Mouse (Mus musculus): Measurements from ENCODE around the gene Svopl. TPM values are rescaled to one million over a fixed set of nuclear protein-coding genes. Genes with fewer than 3 reads are reported as not detected.

Svopl gene
- total and polyA plus RNA-seq, 2 experiments from 2014 or later, result 0.51 to 0.99 TPM

GRCm38 (mm10) chr6:38048003-38048402 is 1.2 kb upstream of the Svopl start:
- ATAC-seq (ENCODE audit: low FRiP score) (no peak), DNase-seq (ENCODE audit: low spot score) (no peak)
- H3K9ac ChIP-seq (replicated peaks; ENCODE audit: low read length, poor library complexity, severe bottlenecking), result no peak overlapping the region
- TF ChIP-seq CTCF (IDR thresholded peaks at IDR 0.05), result no peak
- H3K27ac ChIP-seq (ENCODE audit: low read depth, low read length), result no peak overlapping the region
- no peaks in the 10 kb centered on the region for H3K9me3 ChIP-seq (ENCODE audit: low read length)
- H3K27me3 ChIP-seq (ENCODE audit: insufficient read depth, low read length), result no peaks in the 10 kb centered on the region
- 74% methylated on average over 4 of the region's 4 CpGs for WGBS
- no peak overlapping the region for H3K4me2 ChIP-seq (ENCODE audit: low read depth, low read length, poor library complexity, severe bottlenecking)
- H3K36me3 ChIP-seq (ENCODE audit: insufficient read depth, low read length), result no peaks in the 10 kb centered on the region
- H3K4me3 ChIP-seq (ENCODE audit: low read depth, low read length), result no peak overlapping the region
- H3K4me1 ChIP-seq (ENCODE audit: insufficient read depth, low read length), result no peaks in the 10 kb centered on the region

DNA sequence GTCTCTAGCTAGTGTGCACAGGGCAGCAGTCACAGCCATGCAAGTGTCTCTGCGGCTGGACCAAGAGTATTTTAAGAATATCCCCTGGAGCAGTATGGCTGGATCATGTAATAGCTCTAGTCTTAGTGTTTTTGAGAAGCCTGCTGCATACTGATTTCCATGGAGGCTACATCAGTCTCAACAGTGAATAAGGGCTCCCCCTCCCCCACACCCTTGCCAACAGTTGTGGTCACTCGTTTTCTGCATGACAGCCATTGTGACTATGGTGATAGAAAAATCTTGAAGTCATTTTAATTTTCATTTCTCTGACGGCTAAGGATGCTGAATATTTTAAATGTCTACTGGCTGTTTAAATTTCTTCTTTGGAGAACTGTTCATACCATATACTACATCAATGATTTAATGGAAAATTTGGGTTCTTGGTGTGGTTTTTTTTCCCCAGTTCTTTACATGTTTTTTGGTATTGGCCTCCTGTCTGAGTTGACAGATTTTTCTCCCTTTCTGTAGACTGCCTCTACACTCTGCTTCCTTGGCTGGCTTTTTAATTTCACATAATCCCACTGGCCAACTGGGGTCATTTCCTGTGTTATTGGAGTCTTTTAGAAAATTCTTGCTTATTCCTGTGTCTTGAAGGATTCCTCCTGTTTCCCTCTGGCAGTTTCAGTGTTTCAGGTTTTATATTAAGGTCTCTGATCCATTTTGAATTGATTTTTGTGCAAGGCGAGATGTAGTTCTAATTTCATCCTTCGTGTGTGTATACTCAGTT is 13.8 kb downstream of the Svopl start:
- Histone ChIP-seq H3K9ac (replicated peaks; ENCODE audit: low read length, poor library complexity, severe bottlenecking) (no peak overlapping the region), H3K4me3 (ENCODE audit: low read depth, low read length) (no peak overlapping the region), H3K27ac (ENCODE audit: low read depth, low read length) (no peak overlapping the region), H3K4me2 (ENCODE audit: low read depth, low read length, poor library complexity, severe bottlenecking) (no peak overlapping the region), H3K36me3 (ENCODE audit: insufficient read depth, low read length) (no peaks in the 10 kb centered on the region), H3K4me1 (ENCODE audit: insufficient read depth, low read length) (no peaks in the 10 kb centered on the region), H3K9me3 (ENCODE audit: low read length) (no peaks in the 10 kb centered on the region), H3K27me3 (ENCODE audit: insufficient read depth, low read length) (no peaks in the 10 kb centered on the region)
- no peak for DNase-seq (ENCODE audit: low spot score)
- no peak for TF ChIP-seq CTCF (IDR thresholded peaks at IDR 0.05)
- WGBS, result 61% methylated on average over 5 of the region's 5 CpGs
- no peak for ATAC-seq (ENCODE audit: low FRiP score)

DNA sequence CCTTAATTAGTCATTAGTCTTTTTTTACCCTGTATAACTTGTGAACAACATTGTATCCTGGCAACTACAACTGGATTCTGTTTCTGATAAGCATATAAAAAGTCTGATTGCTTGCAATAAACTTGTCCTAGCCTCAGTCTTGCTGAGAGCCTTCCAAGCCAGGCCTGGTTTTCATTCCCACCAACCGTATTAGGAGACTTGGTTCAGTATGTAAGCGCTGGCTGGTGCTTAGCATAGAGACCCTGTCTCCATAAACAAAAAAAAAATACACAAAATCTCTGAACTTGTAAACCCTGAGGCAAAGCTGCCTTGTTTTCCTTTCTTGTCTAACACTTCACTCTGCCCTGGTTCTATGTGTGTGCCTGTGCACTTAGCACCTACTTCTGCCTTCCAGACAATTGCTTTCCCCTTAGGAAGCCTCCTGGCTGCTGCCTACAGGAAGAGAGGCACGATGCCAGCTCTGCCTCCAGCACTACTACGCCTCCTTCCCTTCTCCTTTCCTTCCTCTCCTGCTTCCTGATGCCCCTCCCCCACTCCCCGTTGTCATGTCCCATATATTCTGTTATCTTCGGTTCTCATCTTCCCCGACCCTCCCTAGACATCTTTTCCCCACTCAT is 14.8 kb downstream of the Svopl start:
- H3K9ac ChIP-seq (replicated peaks; ENCODE audit: low read length, poor library complexity, severe bottlenecking), result no peak overlapping the region
- no peak for DNase-seq (ENCODE audit: low spot score)
- 66% methylated on average over 7 of the region's 7 CpGs for WGBS
- no peaks in the 10 kb centered on the region for H3K27me3 ChIP-seq (ENCODE audit: insufficient read depth, low read length)
- no peak overlapping the region for H3K4me2 ChIP-seq (ENCODE audit: low read depth, low read length, poor library complexity, severe bottlenecking)
- no peak for ATAC-seq (ENCODE audit: low FRiP score)
- no peak overlapping the region for H3K4me3 ChIP-seq (ENCODE audit: low read depth, low read length)
- TF ChIP-seq CTCF (IDR thresholded peaks at IDR 0.05), result no peak
- H3K27ac ChIP-seq (ENCODE audit: low read depth, low read length), result no peak overlapping the region
- H3K36me3 ChIP-seq (ENCODE audit: insufficient read depth, low read length), result no peaks in the 10 kb centered on the region
- H3K9me3 ChIP-seq (ENCODE audit: low read length), result no peaks in the 10 kb centered on the region
- H3K4me1 ChIP-seq (ENCODE audit: insufficient read depth, low read length), result no peaks in the 10 kb centered on the region

- no peak overlapping the region for H3K9ac ChIP-seq (replicated peaks; ENCODE audit: low read length, poor library complexity, severe bottlenecking)
- H3K4me3 ChIP-seq (ENCODE audit: low read depth, low read length), result no peak overlapping the region
- no peak overlapping the region for H3K4me2 ChIP-seq (ENCODE audit: low read depth, low read length, poor library complexity, severe bottlenecking)
- no peak for TF ChIP-seq CTCF (IDR thresholded peaks at IDR 0.05)
- no peaks in the 10 kb centered on the region for H3K4me1 ChIP-seq (ENCODE audit: insufficient read depth, low read length)
- no peak overlapping the region for H3K27ac ChIP-seq (ENCODE audit: low read depth, low read length)
- no peak for ATAC-seq (ENCODE audit: low FRiP score)
- WGBS, result 60% methylated on average over 2 of the region's 2 CpGs
- H3K36me3 ChIP-seq (ENCODE audit: insufficient read depth, low read length), result no peaks in the 10 kb centered on the region
- H3K9me3 ChIP-seq (ENCODE audit: low read length), result no peaks in the 10 kb centered on the region
- DNase-seq (ENCODE audit: low spot score), result no peak
- no peaks in the 10 kb centered on the region for H3K27me3 ChIP-seq (ENCODE audit: insufficient read depth, low read length)
Measured at GRCm38 (mm10) chr6:38028205-38028604, 18.6 kb downstream of the Svopl start.

DNA sequence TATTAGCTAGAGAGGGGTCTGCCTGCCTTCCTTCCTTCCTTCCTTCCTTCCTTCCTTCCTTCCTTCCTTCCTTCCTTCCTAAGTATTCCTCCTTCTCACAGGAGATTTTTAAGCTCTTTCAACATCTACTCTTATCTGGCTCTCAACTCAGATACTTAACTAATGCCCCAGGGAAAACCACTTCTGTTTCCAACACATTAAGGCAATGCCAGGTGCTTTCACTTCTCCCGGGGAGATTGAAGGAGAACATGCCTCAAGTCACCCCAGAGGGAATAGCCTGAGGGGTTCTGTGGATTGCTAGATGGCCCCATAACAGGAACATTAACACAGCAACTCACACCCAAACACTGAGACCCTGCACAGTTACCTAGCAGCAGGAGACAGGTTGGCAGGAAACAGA is 19.0 kb downstream of the Svopl start:
- DNase-seq (ENCODE audit: low spot score), result no peak
- Histone ChIP-seq H3K4me1 (ENCODE audit: insufficient read depth, low read length) (no peaks in the 10 kb centered on the region), H3K27ac (ENCODE audit: low read depth, low read length) (no peak overlapping the region), H3K27me3 (ENCODE audit: insufficient read depth, low read length) (no peaks in the 10 kb centered on the region), H3K9ac (replicated peaks; ENCODE audit: low read length, poor library complexity, severe bottlenecking) (no peak overlapping the region), H3K4me2 (ENCODE audit: low read depth, low read length, poor library complexity, severe bottlenecking) (no peak overlapping the region), H3K36me3 (ENCODE audit: insufficient read depth, low read length) (no peaks in the 10 kb centered on the region), H3K9me3 (ENCODE audit: low read length) (no peaks in the 10 kb centered on the region), H3K4me3 (ENCODE audit: low read depth, low read length) (no peak overlapping the region)
- ATAC-seq (ENCODE audit: low FRiP score), result no peak
- TF ChIP-seq CTCF (IDR thresholded peaks at IDR 0.05), result no peak
- WGBS, result 52% methylated on average over 1 of the region's 1 CpGs

GRCm38 (mm10) chr6:38023284-38023683 is 23.5 kb downstream of the Svopl start:
- WGBS, result 56% methylated on average over 7 of the region's 7 CpGs
- no peak for TF ChIP-seq CTCF (IDR thresholded peaks at IDR 0.05)
- Histone ChIP-seq H3K9me3 (ENCODE audit: low read length) (no peaks in the 10 kb centered on the region), H3K27ac (ENCODE audit: low read depth, low read length) (no peak overlapping the region), H3K4me1 (ENCODE audit: insufficient read depth, low read length) (no peaks in the 10 kb centered on the region), H3K36me3 (ENCODE audit: insufficient read depth, low read length) (no peaks in the 10 kb centered on the region), H3K4me2 (ENCODE audit: low read depth, low read length, poor library complexity, severe bottlenecking) (no peak overlapping the region), H3K27me3 (ENCODE audit: insufficient read depth, low read length) (no peaks in the 10 kb centered on the region), H3K4me3 (ENCODE audit: low read depth, low read length) (no peak overlapping the region), H3K9ac (replicated peaks; ENCODE audit: low read length, poor library complexity, severe bottlenecking) (no peak overlapping the region)
- no peak for ATAC-seq (ENCODE audit: low FRiP score)
- no peak for DNase-seq (ENCODE audit: low spot score)

Measured in midbrain, postnatal 0 days (tissue).